Mouse (Mus musculus): ENCODE results near the gene Gmip.

DNA sequence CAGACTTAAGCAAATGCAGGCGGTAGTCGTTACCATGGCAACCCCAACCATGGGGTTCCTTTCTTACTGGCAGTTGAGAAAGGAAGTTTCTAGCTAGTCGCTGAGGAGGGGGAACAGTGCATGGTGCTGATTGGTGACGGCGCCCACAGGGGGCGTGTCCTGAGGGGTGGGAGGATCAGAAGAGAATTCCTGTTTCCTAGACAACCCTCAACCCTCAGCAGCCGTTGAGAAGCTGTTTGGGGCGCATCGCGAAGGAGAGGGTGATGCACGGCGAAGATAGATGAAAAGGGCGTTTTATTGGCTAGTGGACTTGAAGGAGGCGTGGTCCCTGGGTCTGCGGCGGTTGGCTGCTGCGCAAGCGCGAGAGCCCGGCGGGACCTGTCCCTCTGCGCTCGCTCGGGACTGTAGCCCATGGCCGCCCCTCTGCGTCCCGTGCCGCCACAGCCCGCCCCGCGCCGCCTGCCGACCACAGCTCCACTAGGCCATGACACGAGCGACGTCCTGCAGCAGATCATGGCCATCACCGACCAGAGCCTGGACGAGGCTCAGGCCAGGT is 23.9 kb downstream of the Gmip start, which contains the start of gene Pbx4:
- TF ChIP-seq POLR2A (IDR thresholded peaks at IDR 0.05; ENCODE audit: borderline replicate concordance, extremely low read depth, insufficient read depth, insufficient read length, poor library complexity, severe bottlenecking): peak; percentile 86
- TF ChIP-seq CTCF (IDR thresholded peaks at IDR 0.05; ENCODE audit: borderline replicate concordance, extremely low read depth, insufficient read depth, insufficient read length): no peak
